Mouse (Mus musculus) heart, adult 18-20 months (tissue): ENCODE measurements around the gene Nemf. TPM values are rescaled to one million over a fixed set of nuclear protein-coding genes. Genes with fewer than 3 reads are reported as not detected.
A peak's percentile ranks its signal among the peaks of the same experiment; 100 is the strongest.
"Not testable (repeated sequence)": the region's sequence is repeated elsewhere in the genome, so short reads cannot be mapped to it uniquely, and the experiment has no call there.

Experiments used
- DNase-seq, 2 experiments: peaks; one replicate each; pipeline ENCODE4 v3.0.0; 2021 to 2022; ENCODE audit warnings: mixed read lengths in 1 of 2
- long read RNA-seq, 2 experiments: library from polyadenylated mRNA; stranded (forward); transcript quantifications; one replicate each; pipeline ENCODE4 v2.0.0; 2021
- total RNA-seq, 2 experiments: library from RNA; stranded (reverse); gene quantifications; 2 replicates each; pipeline ENCODE4 v1.2.3; 2021

The Nemf gene
- 10 to 100 TPM; 22.8 to 23.2 TPM for total RNA-seq
- long read RNA-seq, experiment 1, full-length matches to known transcripts = 14 of 49 reads
- long read RNA-seq, experiment 1, partial matches to known transcripts = 10 of 49 reads
- long read RNA-seq, experiment 1, other reads (novel, unspliced or antisense) = 25 of 49 reads
- long read RNA-seq, experiment 2, full-length matches to known transcripts = 7 of 17 reads
- long read RNA-seq, experiment 2, partial matches to known transcripts = 3 of 17 reads
- long read RNA-seq, experiment 2, other reads (novel, unspliced or antisense) = 7 of 17 reads

DNA sequence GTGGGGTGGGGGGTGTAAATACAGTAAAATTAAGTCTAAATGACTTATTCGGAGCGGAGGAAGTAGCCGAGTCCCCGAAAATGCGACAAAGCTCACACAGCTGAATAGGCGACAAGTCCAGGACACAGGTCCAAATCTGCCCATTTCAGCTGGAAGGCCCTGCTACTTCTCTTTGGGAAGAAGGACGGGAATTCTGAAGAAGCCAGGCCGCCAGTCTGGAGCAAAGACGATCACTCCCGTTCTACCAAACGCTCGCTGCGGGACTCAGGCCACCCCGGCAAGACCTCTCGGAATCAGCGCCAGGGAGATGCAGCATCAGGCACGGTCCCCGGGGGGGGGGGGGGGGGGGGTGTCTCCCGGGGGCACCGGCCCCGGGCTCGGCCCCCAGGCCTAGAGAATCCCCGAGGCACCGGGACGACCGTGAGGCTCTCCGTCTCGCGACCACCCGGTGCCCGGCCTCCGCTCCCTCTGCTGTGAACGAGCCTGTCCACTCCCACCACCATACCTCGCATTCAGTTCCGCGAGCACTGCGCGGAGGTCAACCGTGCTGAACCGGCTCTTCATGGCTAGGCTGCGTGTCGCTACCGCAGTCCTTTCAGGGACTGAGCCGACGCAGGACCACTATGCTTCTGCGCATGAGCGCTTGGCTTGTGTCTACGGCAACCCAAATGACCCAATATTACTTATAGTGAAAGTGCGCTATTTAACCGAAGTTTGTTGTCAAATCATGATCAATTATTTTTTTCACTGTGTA, at the start of gene Nemf:
Gene Nemf (minus strand): TSS at position 620 of the 754 bp plus-strand sequence.
- peak; percentile 93 to 95 for DNase-seq

DNA sequence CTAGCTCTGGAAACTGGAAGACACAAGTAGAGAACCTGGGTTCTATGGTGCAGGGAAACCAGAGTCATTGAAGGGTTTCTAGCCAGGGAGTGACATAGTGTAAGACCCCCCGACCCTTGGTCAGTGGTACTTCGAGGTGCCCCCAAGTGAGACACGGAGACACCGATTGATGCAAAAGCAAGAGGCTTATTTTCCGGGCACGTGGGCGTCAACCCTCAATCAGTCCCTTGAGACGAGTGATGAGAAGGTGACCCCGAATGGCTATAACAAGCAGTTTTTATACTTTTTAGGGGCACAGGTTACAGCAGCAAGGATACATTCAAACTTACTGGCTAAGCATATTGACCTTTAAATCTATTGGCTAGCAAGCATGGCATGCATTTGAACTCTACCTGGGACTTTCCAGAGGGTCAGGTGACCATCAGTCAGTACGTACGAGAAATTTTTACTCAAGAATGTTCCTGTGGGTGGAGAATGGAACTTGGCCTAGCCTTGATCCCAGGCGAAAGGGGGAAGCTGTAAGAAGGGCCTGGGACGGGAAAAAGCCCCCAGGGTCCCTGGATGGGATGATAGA, 45.7 kb upstream of the Nemf start:
- DNase-seq = no peak

DNA sequence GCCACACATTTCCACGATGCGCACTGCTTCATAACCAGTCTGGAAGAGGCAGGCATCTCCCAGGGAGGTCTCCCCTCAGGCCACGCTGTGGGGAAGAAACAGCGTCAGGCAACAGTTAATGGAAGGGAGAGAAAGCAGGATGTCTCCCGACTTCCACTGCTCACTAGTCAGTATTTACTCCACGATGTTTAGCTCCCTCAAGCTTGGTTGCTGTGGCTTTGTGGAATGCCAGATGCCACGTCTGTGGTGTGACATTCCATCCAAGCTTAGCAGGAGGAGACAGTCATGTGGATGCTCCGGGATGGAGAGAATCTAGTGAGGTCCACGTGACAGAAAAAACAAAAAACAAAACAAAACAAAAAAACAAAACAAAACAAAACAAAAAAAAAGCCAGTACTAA, 45.1 kb upstream of the Nemf start:
- no peak for DNase-seq

DNA sequence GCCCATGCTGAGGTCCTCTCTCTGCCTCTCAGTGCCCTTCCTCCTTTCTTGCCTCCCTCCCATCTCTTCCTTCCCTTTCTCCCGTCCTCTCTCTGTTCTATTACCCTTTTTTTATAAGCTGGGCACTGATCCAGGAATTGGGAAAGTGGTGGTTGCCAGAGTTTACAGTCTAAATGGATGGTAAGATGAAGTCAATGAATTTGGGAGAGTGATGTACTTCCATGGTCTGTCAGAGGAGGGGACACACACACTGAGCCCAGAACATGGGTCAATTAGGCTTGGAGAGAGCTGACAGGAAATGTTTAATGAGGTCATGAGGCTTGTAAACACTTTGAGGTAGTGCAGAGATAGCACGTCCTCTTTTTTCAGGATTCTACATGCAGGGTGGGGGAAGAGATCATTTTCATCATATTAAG, 43.9 kb upstream of the Nemf start:
- DNase-seq = peak; percentile 17 to 26

DNA sequence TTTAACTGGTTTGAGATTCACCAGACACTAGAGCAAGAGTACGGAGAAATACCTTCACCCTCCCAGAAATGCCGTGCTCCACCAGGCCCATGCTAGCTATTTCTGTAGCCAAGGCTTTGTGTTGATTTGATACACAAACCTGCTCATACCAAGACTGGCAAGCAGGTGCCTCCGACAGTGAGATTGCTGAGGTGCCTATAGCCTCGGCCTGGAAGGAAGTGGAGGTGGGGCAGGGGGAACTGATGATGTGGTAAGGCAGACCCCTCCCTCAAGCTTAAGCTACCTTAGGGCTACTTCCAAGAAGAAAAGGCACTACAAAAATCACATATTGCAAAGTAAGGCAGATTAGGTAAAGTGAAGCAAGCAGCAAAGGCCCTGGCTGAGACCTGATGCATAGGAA, 43.4 kb upstream of the Nemf start:
- no peak for DNase-seq

DNA sequence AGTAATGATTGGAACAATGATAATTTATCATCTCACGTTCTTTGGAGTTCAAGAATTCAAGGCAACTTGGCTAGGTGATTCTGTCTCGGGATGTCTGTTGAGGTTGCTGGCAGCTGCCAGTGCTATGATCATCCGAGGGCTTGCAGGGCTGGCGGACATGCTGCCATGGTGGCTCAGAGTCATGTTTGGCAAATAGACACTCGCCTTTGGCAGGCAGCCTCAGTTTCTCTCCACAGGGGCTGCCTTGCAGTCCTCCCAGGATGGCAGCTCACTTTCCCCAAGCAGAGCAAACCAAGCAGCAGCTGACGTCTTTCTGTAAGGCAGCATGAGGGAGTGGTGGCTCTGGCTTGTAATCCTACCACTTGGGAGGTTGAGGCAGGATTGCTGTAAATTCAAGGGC, 37.5 kb upstream of the Nemf start:
- no peak for DNase-seq

DNA sequence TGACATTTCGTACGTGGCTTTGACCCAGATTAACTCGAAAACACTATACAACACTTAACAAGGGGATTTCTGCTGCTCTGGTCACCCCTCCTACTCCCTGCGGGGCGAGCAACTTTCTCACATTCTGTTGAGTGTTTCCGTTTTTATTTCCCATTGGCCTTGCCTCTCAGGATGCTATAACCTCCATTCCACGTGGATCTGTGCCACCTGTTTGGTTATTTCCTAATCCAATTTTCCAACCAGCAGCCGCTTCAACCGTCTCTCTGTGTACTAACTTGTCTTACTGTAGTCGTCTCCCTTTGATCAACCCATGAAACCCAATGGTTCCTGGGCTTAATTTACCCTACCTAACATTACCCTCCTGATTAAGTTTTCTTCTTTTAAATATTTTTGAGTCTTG, 36.1 kb upstream of the Nemf start:
- no peak for DNase-seq

DNA sequence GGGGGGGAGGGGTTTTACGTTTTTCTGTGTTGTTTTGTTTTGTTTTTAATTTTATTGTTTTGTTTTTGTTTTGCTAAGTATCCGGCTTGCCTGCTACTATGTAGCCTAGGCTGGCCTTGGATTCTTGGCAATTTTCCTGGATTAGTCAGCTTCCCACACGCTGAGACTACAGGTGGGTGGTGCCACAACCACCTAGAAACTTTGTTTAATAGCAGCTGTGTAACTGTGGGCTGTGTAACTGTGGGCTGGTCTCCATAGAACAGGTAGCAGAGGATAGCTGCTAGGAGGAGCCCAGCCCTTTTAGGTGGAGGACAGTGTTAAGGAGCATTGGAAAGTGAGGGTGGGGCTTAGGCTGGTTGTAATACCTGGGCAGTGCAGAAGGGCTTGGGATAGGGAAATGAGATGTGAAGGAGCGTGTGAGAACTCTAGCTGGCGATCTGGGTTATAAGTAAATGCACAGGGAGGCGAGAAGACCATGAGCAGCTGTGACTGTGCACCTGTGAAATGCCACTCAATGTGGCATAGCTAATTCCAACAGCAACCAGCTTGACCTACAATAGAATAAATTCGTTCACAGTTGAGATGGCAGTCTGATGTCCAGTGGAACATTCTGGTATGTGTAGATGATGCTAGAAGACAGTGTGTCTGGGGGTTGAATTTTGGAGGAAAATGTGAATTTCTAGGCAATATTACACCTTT, 33.2 kb upstream of the Nemf start:
- DNase-seq = no peak

DNA sequence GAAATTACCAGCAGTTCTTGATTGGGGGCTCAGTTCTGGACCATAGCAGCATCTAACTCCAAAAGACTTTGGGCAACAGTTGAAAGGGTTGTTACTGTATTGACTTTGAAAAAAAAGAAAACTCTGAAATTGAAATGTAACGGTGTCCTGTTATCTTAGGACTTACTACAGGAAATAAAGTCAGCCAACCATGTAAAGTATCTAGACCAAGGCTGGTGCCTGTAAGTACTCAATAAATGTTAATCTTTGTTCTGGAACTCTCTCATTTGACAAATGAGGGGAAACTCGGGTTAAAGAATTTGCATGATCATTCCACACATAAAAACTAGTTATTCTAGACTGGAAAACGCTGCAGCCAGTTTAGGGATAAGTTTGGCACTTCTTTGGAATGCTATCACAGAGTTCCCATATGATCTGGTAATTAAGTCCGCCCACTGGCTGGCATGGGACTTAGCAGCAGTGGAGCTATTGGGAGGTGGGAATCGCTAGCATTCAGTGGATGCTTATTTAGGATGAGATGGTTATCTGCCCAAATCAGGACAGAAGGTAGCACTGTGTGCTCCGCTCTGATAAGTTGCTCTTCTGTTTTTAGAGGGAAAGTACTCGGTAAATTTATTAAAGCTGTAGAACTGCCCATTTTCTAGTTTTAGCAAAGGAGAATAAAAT, 32.4 kb upstream of the Nemf start:
- no peak for DNase-seq

DNA sequence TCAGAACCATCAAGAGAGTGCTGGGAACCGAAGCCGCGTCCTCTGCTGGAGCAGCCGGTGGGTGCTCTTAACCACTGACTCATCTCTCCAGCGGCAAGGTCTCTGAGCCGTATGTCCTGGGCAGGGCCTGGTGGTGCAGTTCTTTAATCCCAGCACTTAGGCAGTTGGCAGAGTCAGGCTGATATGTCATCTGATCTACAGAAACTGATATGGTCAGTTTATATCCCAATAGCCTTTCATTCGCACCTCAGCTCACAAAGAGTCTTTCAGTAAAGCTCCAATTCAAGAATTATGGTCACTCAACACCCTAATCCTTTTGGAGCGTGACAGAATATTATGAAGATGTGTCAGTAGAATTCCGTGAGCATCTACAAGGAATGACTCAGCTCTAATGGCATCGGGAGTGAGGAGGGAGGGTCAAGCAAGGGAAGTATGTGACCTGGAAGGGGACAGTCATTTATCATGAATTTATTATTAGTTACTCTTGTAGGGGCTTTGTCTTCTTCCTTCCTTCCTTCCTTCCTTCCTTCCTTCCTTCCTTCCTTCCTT, 31.4 kb upstream of the Nemf start:
- no peak for DNase-seq

DNA sequence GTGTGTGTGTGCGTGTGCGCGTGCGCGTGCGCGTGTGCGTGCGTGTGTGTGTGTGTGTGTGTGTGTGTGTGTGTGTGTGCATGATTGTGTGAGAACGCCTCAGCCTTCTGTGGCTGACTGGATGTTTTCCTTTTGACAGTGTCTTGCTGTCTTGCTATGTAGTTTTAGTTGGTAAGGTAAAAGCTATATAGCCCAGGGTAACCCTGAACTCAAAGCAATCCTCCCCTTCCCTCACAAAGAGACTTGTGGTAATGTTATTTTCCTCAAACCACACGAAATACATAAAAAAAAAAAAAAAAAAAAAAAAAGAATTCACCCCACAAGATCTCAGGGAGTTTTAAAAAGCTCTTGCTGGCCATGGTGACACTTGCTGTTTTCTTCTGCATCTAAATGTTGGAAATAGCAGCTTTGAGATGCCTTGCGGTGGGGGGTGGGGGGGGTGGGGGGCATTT, 29.3 kb upstream of the Nemf start:
- not testable (repeated sequence) for DNase-seq

DNA sequence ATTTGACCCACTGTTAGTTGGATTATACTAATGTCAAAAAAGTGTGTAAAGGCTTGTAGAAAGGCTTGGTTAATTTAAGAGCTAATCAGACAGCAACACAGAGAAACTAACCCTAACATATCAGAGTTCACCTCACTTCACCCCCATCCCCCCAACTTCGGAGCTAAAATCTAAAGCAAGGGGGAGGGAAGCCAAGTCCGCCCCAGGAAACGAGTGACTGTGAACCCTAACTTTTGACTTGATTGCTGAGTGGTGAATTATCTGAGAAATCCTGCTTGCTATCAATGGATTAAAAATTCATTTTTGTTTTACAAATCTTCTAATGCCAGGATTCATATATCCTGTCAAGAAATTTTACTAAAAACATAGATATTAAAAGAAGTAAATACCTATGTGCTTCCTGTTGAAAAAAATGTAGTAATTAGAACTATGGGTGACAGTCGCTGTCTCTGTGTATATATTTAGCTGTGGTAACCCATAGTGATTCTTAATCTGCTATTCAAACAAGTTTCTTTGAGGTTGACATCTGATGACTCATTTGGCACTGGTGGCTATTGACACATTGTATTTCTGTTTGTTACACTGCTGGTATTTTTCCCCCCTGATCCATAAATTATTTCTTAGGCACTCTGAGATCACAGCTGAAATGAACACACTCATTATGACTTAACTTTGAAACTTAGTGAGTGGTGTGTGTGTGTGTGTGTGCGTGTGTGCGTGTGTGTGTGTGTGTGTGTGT, 28.7 kb upstream of the Nemf start:
- no peak for DNase-seq

DNA sequence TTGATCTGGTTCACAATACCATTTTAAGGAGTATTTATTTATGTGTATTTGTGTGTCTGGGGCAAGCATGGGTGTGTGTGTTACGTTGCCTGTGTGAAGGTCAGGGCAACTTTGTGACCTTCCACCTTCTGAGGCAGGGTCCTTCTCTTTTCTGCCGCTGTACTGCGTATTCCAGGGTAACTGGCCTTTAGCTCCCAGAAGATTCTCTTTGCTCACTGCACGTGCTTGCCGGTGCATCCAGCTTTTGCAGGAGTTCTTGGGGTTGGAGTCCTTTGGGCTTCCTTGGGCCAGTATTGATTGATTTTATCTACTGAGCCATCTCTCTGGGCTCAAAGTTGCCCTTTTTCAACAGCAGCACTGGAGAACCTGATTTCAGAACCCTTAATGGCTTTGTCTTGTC, 27.6 kb upstream of the Nemf start:
- DNase-seq = no peak

DNA sequence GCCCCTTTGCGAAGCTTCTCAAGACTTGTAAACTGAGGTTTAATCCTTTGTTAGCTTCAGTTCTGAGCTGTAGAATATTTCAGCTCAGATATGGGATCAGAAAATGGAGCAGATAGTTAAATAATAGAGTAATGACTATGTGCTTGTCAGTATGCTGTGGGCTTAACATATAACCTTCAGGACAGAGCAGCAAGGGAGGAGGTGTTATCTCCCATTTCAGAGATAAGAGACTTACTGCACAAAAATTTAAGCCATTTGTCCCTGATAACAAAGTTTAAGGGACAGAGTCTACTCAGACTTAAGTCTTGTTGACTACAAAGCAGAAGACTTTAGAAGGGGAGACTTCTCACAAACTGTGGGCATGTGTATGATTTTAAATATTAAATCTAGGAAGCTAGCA, 25.9 kb upstream of the Nemf start:
- no peak for DNase-seq

DNA sequence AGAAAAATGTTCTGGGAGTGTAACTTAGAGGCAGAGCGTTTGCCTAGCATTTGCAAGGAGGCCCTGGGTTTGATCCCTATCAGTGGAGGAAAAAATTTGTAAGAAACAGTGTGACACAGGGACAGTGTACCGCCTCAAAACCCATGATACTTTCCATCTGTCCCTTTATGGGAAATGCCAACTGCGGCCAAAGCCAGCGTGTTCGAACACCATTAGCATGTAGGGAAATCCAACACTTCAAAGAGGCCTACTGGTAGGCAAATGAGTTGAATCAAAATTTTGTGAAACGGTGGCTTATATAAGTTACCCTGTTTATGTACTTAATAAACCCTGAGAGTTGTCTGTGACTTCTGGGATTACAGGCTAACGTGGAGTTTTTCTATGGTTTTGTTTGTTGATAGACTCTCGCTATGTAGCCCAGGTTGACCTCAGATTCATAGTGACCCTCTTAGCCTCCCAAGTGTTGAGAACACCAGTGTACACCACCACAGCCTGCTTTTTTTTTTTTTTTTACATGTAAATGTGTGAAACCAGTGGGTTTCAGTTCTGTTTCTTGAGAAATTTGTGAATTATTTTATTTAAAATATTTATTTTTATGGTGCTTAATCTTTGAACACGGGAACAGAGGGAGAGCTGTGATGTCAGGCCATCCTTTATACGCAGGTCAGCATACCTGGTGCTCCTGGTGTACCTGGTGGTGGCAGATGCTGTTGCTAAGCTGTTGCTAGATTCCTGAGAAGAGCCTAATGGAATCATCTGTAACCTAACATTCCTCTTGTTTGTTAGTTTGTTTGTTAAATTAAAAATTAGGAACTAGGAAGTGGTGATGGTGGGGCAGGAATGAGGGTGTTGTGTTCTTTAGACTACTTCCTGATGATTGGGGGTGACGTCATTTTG, 21.8 kb upstream of the Nemf start:
- no peak for DNase-seq

DNA sequence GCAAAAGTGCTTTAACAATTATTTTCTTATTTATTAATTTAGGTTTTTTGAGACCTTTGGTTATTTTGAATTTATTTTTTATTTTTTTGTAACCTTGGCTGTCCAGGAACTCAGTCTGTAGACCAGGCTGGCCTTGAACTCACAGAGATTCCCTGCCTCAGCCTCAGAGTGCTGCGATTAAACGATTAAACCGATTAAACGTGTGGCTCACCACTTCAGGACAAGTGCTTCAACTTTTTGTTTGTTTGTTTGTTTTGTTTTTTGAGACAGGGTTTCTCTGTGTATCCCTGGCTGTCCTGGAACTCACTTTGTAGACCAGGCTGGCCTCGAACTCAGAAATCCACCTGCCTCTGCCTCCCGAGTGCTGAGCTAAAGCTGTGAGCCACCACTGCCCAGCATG, 20.7 kb upstream of the Nemf start:
- not testable (repeated sequence) for DNase-seq

DNA sequence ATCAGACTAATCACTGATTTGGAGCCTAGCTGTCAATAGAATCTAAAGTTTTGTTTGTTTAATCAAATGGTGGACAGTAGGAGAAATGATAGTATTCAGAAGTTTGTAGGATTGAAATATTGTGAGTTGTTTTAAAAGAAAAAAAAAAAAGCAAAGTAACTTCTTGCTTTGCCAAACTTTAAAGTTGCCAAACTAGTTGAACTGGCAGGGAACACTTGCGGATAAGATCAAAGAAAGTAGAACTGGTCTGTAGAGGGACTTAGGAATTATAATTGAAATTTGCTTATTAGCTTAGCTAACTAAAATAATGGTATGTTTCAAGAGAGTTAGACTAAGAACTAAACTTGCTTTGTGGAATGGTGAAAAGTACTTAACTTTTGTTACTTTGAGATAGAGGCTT, 20.2 kb upstream of the Nemf start:
- no peak for DNase-seq

DNA sequence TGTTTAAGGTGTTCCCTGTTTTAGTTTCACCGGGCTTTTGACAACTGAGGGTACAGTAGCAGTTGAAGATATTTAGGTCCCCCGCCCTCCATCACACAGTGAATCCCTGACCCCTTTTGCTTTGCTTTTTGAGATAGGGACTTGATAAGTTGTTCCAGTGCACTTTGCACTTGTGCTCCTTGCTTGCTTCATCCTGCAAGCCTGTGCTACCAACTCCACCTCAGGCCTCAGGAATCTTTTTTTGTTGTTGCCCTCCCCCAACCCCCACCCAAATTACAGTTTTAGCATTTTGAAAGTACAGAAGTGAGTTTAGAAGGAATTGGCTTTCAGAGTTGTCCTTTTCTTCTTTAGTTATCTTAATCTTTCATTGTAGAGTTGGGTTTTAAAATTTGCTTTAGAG, 19.2 kb upstream of the Nemf start:
- DNase-seq = no peak

DNA sequence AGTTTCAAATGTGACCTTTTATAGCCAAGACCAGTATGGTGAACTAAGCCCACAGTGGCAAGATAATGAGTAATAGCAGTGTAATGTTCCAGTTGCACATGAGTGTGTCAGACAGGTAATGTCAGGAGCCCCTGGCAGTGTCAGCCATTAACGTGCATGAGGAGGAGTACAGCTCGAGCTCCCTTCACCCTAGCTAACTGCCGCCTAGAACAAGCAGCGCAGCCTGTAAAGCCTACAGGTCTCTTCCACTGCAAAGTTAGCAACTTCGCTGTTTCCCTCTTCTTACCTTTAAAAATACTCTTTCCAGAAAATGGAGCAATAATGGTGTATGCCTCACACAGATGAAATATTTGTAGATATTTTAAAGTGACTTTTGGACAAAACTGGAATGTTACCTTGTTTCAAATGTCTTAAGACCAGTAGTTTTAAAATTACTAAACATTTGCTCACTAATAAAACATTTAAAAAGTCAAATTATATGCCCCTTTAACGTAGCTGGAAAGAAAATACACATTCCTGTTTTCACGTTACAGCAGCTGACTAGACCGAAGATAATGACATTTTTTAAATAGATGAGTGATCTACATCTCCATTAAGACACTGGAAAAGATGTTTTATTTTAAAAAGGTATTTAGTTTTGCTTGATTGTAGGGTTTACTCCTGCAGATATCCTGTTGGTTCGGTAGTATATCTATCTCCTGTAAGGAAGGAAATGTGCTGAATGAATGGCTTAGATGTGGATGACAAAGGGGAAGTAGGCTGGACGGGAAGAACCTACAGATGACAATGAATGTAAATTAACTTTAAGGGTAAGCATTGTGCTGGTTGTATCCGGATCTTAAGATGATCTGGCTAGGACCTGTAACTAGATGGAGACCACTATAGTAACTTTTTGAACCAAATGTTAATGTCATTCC, 17.1 kb upstream of the Nemf start:
- peak in 1 of 2 experiments; percentile 36 for DNase-seq
